Mouse (Mus musculus) embryonic fibroblast, embryonic 13.5 days (primary cell): ENCODE results near the gene 4931428F04Rik.

ENCODE experiments used
- CTCF ChIP-seq: IDR thresholded peaks from 2 replicates; pipeline ENCODE4 v1.5.1; 2011; ENCODE audit warnings: mild to moderate bottlenecking, control low read depth, low read length, moderate library complexity, borderline replicate concordance; ENCODE audit not compliant: insufficient read depth
- POLR2A ChIP-seq: IDR thresholded peaks from 2 replicates; pipeline ENCODE4 v1.6.1; 2011; ENCODE audit warnings: low read depth, mild to moderate bottlenecking, control low read depth, low read length, moderate library complexity

DNA sequence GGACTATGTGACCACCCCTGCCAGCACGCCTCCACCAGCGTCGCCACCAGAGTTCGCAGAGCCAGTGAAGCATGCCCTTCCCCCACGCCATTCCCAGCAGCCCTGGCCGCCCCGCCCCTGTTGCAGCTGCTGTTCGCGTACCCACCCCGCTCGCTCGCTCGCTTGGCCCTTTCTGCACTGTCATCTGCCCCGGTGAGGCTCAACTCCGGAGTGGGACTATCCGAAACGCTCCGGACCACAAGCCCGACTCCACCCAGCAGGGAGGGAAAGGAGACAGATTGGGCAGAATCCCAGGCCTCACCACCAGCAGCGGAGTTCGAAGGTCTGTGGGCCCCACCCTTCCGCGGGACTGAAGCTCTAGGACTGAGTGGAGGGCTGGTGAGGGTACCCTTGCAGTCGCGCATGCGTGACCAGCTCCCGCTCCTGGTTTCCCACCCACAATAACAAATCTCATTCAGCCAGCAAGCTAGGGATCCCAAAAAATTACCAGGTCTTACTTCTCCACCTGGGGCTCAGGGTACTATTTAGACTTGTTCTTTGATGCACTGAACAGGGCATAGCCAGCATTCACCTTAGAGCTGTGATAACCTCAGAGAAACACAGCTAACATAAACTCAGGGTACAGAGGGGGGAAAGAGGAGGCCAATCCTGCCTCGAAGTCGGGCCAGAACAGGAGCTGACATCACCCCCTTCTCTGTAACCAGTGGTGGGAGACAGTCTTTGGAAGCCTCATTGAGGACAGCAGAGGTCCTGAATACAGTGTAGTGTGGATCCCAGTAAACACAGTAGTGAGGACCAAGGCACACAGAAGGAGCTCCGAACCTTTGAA is 13.2 kb downstream of the 4931428F04Rik start:
- TF ChIP-seq CTCF (no peak), POLR2A (peak; percentile 58)
